8 mouse cellular contexts compared by ENCODE assay signal in the genomic region with DNA sequence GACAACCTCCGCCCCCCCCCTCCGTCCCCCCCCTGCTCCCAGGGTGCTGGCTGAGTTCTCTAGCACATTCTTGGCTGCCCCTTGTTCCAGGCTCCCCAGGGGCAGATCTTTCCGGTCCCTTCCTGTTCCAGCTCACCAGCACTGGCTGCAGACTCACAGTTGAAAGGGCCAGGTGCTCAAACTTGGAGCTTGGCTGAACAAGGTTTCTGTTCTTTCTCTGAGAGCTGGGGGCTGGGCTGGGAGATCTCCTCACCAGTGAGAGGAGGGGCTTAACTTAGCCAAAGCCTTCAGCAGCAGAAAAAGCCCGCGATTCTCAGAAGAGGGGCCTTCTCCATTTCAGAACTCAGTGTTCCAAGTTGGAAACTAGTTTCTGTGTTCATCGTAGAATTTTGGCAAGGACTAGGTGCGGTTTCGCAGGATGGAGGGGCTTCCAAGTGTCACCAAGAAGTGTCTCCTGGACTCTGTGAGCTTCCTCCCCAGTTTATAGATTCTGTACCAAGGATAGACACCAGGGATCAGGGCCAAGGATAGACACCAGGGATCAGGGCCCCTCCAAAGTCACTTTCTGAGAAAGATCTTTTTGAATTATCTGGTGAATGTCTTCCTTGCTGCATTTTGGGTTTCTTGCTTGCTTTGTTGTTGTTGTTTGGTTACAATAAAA. TPM values are rescaled to one million over a fixed set of nuclear protein-coding genes. Genes with fewer than 3 reads are reported as not detected.
DNase-seq lines count a peak whose midpoint lies in the region; ATAC-seq lines count a peak whose summit lies in the region.

No protein-coding gene starts in this region.

- no peak for ATAC-seq in monocyte, adult 5-6 weeks (replicated peaks; ENCODE audit: insufficient number of reproducible peaks, low FRiP score, low TSS enrichment, poor library complexity, severe bottlenecking)
- no peak for ATAC-seq in erythroid progenitor cell, adult 5-6 weeks (replicated peaks; ENCODE audit: low FRiP score, poor library complexity, severe bottlenecking)

- DNase-seq in ovary, postnatal 36 days (ENCODE audit: low spot score), result peak; percentile 25
- DNase-seq in ovary, adult 18-20 months (ENCODE audit: low spot score), result no peak
- DNase-seq in heart, adult 11 months, result peak; percentile 99
- peak; percentile 78 to 84 for DNase-seq in kidney, adult 8-10 months
- DNase-seq in lung, postnatal 25 days (ENCODE audit: low spot score), result peak; percentile 12

- H3K27ac ChIP-seq in brown adipose tissue, adult 24 weeks (replicated peaks; ENCODE audit: low read depth, low read length), result peak overlapping the region; percentile 10; the same call in 1 of the 2 replicates

- no peak overlapping the region for H3K4me3 ChIP-seq in brown adipose tissue, adult 24 weeks (ENCODE audit: insufficient read depth, low read depth, low read length)

- H3K4me1 ChIP-seq in brown adipose tissue, adult 24 weeks (ENCODE audit: control insufficient read depth, insufficient read depth, insufficient read length, low read length), result 0 out of 2 replicates have a peak, but pooled peaks cover 5% of the 10 kb centered on the region

RNA-seq across cellular contexts. Expression of gene Gfpt2, which starts 29.2 kb away (rescaled TPM):
- polyA plus RNA-seq in brown adipose tissue, adult 24 weeks (2012; ENCODE audit: insufficient read depth, insufficient read length, missing spikeins), result 6.9 and 14.4 TPM in 2 replicates
- 0.19 to 1.8 TPM (median 0.49 TPM) in 3 replicates for total RNA-seq in monocyte, adult 5-6 weeks (2017)
- 0.72 TPM in 1 of 2 replicates, not detected in the other for total RNA-seq in erythroid progenitor cell, adult 5-6 weeks (2015; ENCODE audit: low replicate concordance)
- total RNA-seq in erythroid progenitor cell, adult 5-6 weeks (2017; ENCODE audit: low replicate concordance), result not detected in 2 replicates

RNA-seq across cellular contexts. Expression of gene Cnot6, which starts 52.2 kb away (rescaled TPM):
- polyA plus RNA-seq in brown adipose tissue, adult 24 weeks (2012; ENCODE audit: insufficient read depth, insufficient read length, missing spikeins), result 9.9 and 10.8 TPM in 2 replicates
- total RNA-seq in monocyte, adult 5-6 weeks (2017), result 46.7 to 79.0 TPM (median 53.2 TPM) in 3 replicates
- 91.0 and 112 TPM in 2 replicates for total RNA-seq in erythroid progenitor cell, adult 5-6 weeks (2015; ENCODE audit: low replicate concordance)
- total RNA-seq in erythroid progenitor cell, adult 5-6 weeks (2017; ENCODE audit: low replicate concordance), result 115 and 137 TPM in 2 replicates
